Mouse (Mus musculus) kidney, postnatal 0 days (tissue): ENCODE data around the gene Csnk1g2. TPM values are rescaled to one million over a fixed set of nuclear protein-coding genes. Genes with fewer than 3 reads are reported as not detected.
A peak's percentile ranks its signal among the peaks of the same experiment; 100 is the strongest.

Source experiments
- ATAC-seq: fragments of 200-750 bp; cut with Nextera tagmentation; replicated peaks from 2 replicates; pipeline ENCODE4 v1.8.0; 2017; ENCODE audit warnings: low read depth, moderate number of reproducible peaks, moderate TSS enrichment, moderate library complexity; ENCODE audit not compliant: low FRiP score
- DNase-seq: peaks from one replicate; pipeline ENCODE4 v3.0.0-alpha.2; 2016; ENCODE audit warnings: low spot score
- H3K27ac ChIP-seq: fragments of 300-500 bp; sonication (generic); 2 replicates; pipeline ENCODE4 v1.5.1; 2014; ENCODE audit warnings: mild to moderate bottlenecking
- H3K27me3 ChIP-seq: fragments of 300-500 bp; sonication (generic); 2 replicates; pipeline ENCODE4 v1.6.1; 2014; ENCODE audit warnings: low read length, mixed read lengths; ENCODE audit not compliant: insufficient read depth
- H3K36me3 ChIP-seq: fragments of 300-500 bp; sonication (generic); 2 replicates; pipeline ENCODE4 v1.6.1; 2014; ENCODE audit warnings: low read length, mixed read lengths; ENCODE audit not compliant: insufficient read depth
- H3K4me1 ChIP-seq: fragments of 300-500 bp; sonication (generic); replicated peaks from 2 replicates; pipeline ENCODE4 v1.6.1; 2014; ENCODE audit warnings: antibody characterized with exemption, low read length, mixed read lengths; ENCODE audit not compliant: insufficient read depth
- H3K4me2 ChIP-seq: fragments of 300-500 bp; sonication (generic); 2 replicates; pipeline ENCODE4 v1.6.1; 2014; ENCODE audit warnings: mild to moderate bottlenecking, low read length, moderate library complexity, mixed read lengths
- H3K4me3 ChIP-seq: fragments of 300-500 bp; sonication (generic); replicated peaks from 2 replicates; pipeline ENCODE4 v1.5.1; 2014; ENCODE audit warnings: low read depth, low read length
- H3K9ac ChIP-seq: fragments of 300-500 bp; sonication (generic); 2 replicates; pipeline ENCODE4 v1.6.1; 2014; ENCODE audit warnings: low read depth, low read length
- H3K9me3 ChIP-seq: fragments of 300-500 bp; sonication (generic); replicated peaks from 2 replicates; pipeline ENCODE4 v1.6.1; 2016; ENCODE audit warnings: low read length, inconsistent platforms, mixed read lengths
- CTCF ChIP-seq: IDR thresholded peaks from 2 replicates; pipeline ENCODE4 v1.5.1; 2016; ENCODE audit warnings: antibody characterized with exemption, low read depth, mild to moderate bottlenecking, moderate library complexity
- WGBS: fragments of 180-500 bp; shearing (Covaris S2); extraction: QIAGEN DNeasy Blood & Tissue Kit; methylation state at CpG from one replicate; pipeline ENCODE4 v1.1.7; 2014; 5-methylcytosine and 5-hydroxymethylcytosine counted together
- polyA plus RNA-seq: library from polyadenylated mRNA; unstranded; fragments of >200 nt; fragmentation: Nextera tagmentation; extraction: Ambion mirVana; gene quantifications from 2 replicates; pipeline ENCODE4 v1.2.1, GENCODE M21; 2015

Gene Csnk1g2
- 137 and 139 TPM in 2 replicates for polyA plus RNA-seq

DNA sequence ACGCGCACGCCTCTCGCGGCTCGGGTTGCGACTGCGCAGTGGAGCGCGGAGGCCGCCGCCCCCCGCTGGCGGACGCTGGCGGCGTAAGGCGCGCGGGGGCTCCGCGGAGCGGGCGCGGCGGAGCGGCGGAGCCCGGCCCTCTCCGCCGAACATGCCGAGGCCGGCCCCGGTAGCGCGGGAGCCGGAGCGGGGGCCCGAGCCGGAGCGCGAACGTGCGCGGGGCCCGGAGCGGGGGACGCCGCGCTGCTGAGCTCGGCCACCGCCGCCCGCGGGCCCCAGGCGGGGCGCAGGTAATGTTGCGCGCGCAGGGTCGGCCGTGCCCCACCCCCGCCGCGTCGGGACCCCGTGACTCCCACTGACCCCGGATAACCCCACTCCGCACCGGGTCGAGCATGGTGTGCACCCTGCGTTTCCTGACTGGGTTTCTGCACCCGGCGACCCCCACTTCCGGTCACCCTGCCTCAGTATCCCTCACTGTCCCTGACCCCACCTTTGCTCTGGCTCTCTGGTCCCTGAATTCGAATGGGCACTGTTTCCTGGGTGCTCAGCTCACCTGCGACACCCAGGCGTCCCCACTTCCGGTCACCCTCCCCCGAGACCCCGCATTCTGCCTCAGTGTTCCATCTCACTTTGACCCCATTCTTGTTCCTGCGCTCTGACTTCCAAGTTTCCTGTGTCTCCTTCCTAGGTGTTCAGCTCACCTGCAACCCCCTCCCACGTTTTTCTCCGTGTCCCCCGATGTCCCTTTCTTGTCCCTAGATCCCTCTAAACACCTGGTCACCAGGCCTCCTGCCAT, at the start of gene Csnk1g2:
Csnk1g2 (plus strand) TSS at position 178 of the 796 bp plus-strand sequence.
- H3K9ac ChIP-seq = peak within 1 kb of the TSS; percentile 94
- no peak for TF ChIP-seq CTCF
- WGBS = under 1% methylated on average over 84 of the region's 85 CpGs
- H3K27me3 ChIP-seq = no peaks in the 10 kb centered on the region
- peak within 1 kb of the TSS; percentile 95 for H3K4me2 ChIP-seq
- peaks cover 29% of the 10 kb centered on the region for H3K4me1 ChIP-seq
- peak within 1 kb of the TSS; percentile 87 for H3K4me3 ChIP-seq
- peaks cover 3% of the 10 kb centered on the region; the same call in 1 of the 2 replicates for H3K36me3 ChIP-seq
- H3K9me3 ChIP-seq = no peaks in the 10 kb centered on the region
- DNase-seq (peak; percentile 36), ATAC-seq (peak; percentile 9)
- H3K27ac ChIP-seq = peak within 1 kb of the TSS; percentile 95

GRCm38 (mm10) chr10:80573944-80574343, 48.7 kb upstream of the Csnk1g2 start:
- H3K36me3 ChIP-seq = no peaks in the 10 kb centered on the region
- no peak overlapping the region for H3K4me2 ChIP-seq
- H3K4me1 ChIP-seq = peaks cover 27% of the 10 kb centered on the region
- H3K4me3 ChIP-seq = no peak overlapping the region
- no peaks in the 10 kb centered on the region for H3K9me3 ChIP-seq
- ATAC-seq (no peak), DNase-seq (peak; percentile 25)
- H3K9ac ChIP-seq = peak overlapping the region; percentile 5; the same call in 1 of the 2 replicates
- H3K27ac ChIP-seq = no peak overlapping the region
- TF ChIP-seq CTCF = no peak
- WGBS = 36% methylated on average over 9 of the region's 9 CpGs
- H3K27me3 ChIP-seq = no peaks in the 10 kb centered on the region

DNA sequence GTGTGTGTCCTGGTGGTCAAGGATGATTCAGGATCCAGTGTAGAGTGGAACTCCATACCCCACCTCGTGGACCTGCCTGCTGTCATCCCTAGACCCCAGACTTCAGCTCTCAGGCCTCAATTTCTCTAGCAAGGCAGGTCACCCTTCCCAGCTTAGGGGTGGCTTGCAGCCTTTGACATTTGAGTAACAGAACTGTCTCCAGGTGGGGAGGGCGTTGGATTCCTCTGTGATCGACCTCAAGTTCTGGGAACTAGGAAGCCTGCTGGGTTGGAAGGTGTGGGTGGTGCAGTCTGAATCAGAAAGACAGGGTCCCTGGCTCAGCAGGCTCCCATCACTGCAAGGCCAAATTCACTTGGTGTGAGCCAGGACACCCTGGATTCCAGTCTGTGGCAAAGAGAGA, 47.7 kb upstream of the Csnk1g2 start:
- Histone ChIP-seq H3K4me2 (no peak overlapping the region), H3K27ac (no peak overlapping the region), H3K4me1 (peaks cover 28% of the 10 kb centered on the region), H3K27me3 (no peaks in the 10 kb centered on the region), H3K9me3 (no peaks in the 10 kb centered on the region), H3K9ac (no peak overlapping the region), H3K36me3 (no peaks in the 10 kb centered on the region), H3K4me3 (no peak overlapping the region)
- no peak for ATAC-seq
- WGBS = 71% methylated on average over 3 of the region's 3 CpGs
- no peak for DNase-seq
- no peak for TF ChIP-seq CTCF

- ATAC-seq = no peak
- H3K4me3 ChIP-seq = peak overlapping the region; percentile 86
- no peak overlapping the region for H3K27ac ChIP-seq
- peaks cover 18% of the 10 kb centered on the region; the same call in 1 of the 2 replicates for H3K4me1 ChIP-seq
- no peak for DNase-seq
- H3K36me3 ChIP-seq = no peaks in the 10 kb centered on the region
- TF ChIP-seq CTCF = no peak
- H3K4me2 ChIP-seq = peak overlapping the region; percentile 93
- no peaks in the 10 kb centered on the region for H3K27me3 ChIP-seq
- 9% methylated on average over 17 of the region's 17 CpGs for WGBS
- H3K9me3 ChIP-seq = no peaks in the 10 kb centered on the region
- peak overlapping the region; percentile 84 for H3K9ac ChIP-seq
These were observed 46.7 kb upstream of the Csnk1g2 start for GRCm38 (mm10) chr10:80575925-80576324.

GRCm38 (mm10) chr10:80576351-80577194, 46.1 kb upstream of the Csnk1g2 start:
- under 1% methylated on average over 89 of the region's 96 CpGs for whole genome bisulfite sequencing
- H3K4me1 ChIP-seq = peaks cover 14% of the 10 kb centered on the region; the same call in 1 of the 2 replicates
- ATAC-seq = 0 out of 2 replicates have a peak, but pooled peaks have one; percentile 0

More at GRCm38 (mm10) chr10:80576351-80577194, 46.1 kb upstream of the Csnk1g2 start:
- Histone ChIP-seq H3K4me2 (peak overlapping the region; percentile 93), H3K9ac (peak overlapping the region; percentile 84), H3K27me3 (no peaks in the 10 kb centered on the region), H3K27ac (peak overlapping the region; percentile 87), H3K36me3 (no peaks in the 10 kb centered on the region), H3K4me3 (peak overlapping the region; percentile 86), H3K9me3 (no peaks in the 10 kb centered on the region)
- peak; percentile 26; the same call in 1 of the 2 replicates for TF ChIP-seq CTCF
- DNase-seq = peak; percentile 51
